Mouse (Mus musculus) heart, postnatal 0 days (tissue): ENCODE measurements around the gene Otoa.

Source experiments
- CTCF ChIP-seq: IDR thresholded peaks from 2 replicates; pipeline ENCODE4 v1.5.1; 2016; ENCODE audit warnings: antibody characterized with exemption, control low read depth, low read depth
- EP300 ChIP-seq: IDR thresholded peaks from 2 replicates; pipeline ENCODE4 v1.6.1; 2016; ENCODE audit warnings: antibody characterized with exemption, low read depth

GRCm38 (mm10) chr7:121035161-121035721, 46.2 kb upstream of the Otoa start:
- TF ChIP-seq CTCF (no peak), EP300 (no peak)
